Mouse (Mus musculus) embryonic facial prominence, embryonic 10.5 days (tissue): ENCODE data around the gene Arhgap23. TPM values are rescaled to one million over a fixed set of nuclear protein-coding genes. Genes with fewer than 3 reads are reported as not detected.

Experiments
- DNase-seq: peaks from one replicate; pipeline ENCODE4 v3.0.0-alpha.2; 2017; ENCODE audit warnings: low spot score
- H3K27ac ChIP-seq: fragments of 300-500 bp; sonication (generic); replicated peaks from 2 replicates; pipeline ENCODE4 v1.5.1; 2016; ENCODE audit warnings: mild to moderate bottlenecking
- H3K27me3 ChIP-seq: fragments of 300-500 bp; sonication (generic); replicated peaks from 2 replicates; pipeline ENCODE4 v1.6.1; 2016; ENCODE audit warnings: low read depth, mild to moderate bottlenecking; ENCODE audit not compliant: poor library complexity, severe bottlenecking
- H3K36me3 ChIP-seq: fragments of 300-500 bp; sonication (generic); replicated peaks from 2 replicates; pipeline ENCODE4 v1.6.1; 2016; ENCODE audit warnings: mild to moderate bottlenecking, moderate library complexity
- H3K4me1 ChIP-seq: fragments of 300-500 bp; sonication (generic); 2 replicates; pipeline ENCODE4 v1.6.1; 2016
- H3K4me3 ChIP-seq: fragments of 300-500 bp; sonication (generic); 2 replicates; pipeline ENCODE4 v1.5.1; 2016; ENCODE audit warnings: mild to moderate bottlenecking, moderate library complexity
- H3K9me3 ChIP-seq: fragments of 300-500 bp; sonication (generic); 2 replicates; pipeline ENCODE4 v1.6.1; 2016; ENCODE audit warnings: mild to moderate bottlenecking
- whole genome bisulfite sequencing: fragments of 180-500 bp; shearing (Covaris S2); methylation state at CpG from one replicate; pipeline ENCODE4 v1.1.7; 2016; 5-methylcytosine and 5-hydroxymethylcytosine counted together
- polyA plus RNA-seq: library from polyadenylated mRNA; unstranded; fragments of >200 nt; fragmentation: Nextera tagmentation; extraction: Ambion mirVana; gene quantifications from 2 replicates; pipeline ENCODE4 v1.2.1, GENCODE M21; 2016

The Arhgap23 gene
- polyA plus RNA-seq, 1 experiment from 2014 or later: 2.4 TPM

DNA sequence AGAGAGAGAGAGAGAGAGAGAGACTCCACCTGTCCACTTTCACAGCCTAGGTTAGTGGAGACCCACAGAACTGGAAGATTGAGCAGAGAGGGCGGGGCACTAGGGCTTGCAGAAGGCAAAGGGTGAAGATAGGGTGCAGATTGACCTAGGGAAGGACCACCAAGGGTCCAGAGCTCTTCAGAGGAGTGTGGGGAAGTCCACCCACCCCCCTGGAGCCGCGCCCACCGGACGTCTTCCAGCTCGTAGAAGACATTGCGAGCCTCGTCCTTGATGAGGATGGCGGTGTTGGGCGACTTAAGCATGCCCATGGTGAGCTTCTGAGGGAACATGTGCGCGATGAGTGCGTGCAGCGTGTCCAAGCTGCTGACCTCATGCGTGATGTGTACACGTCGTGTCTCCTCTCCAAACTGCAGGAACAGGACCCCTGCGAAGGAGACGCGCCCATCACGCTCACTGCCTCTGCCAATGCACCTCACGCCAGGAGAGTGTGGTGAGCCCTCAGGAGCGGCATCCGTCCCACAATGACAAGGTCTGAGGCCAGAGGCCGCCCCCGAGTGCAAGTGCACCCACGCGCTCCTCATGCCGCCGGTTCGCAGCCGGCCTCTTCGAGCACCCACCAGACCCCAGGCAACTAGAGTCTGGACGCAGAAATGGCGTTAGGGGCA, 120.9 kb downstream of the Arhgap23 start:
- H3K4me1 ChIP-seq: peaks cover 77% of the 10 kb centered on the region
- no peak overlapping the region for H3K27ac ChIP-seq
- 11% methylated on average over 35 of the region's 35 CpGs for WGBS
- DNase-seq: no peak
- H3K4me3 ChIP-seq: peak overlapping the region; percentile 61
- H3K27me3 ChIP-seq: peaks cover 99% of the 10 kb centered on the region
- H3K9me3 ChIP-seq: no peaks in the 10 kb centered on the region
- H3K36me3 ChIP-seq: no peaks in the 10 kb centered on the region

DNA sequence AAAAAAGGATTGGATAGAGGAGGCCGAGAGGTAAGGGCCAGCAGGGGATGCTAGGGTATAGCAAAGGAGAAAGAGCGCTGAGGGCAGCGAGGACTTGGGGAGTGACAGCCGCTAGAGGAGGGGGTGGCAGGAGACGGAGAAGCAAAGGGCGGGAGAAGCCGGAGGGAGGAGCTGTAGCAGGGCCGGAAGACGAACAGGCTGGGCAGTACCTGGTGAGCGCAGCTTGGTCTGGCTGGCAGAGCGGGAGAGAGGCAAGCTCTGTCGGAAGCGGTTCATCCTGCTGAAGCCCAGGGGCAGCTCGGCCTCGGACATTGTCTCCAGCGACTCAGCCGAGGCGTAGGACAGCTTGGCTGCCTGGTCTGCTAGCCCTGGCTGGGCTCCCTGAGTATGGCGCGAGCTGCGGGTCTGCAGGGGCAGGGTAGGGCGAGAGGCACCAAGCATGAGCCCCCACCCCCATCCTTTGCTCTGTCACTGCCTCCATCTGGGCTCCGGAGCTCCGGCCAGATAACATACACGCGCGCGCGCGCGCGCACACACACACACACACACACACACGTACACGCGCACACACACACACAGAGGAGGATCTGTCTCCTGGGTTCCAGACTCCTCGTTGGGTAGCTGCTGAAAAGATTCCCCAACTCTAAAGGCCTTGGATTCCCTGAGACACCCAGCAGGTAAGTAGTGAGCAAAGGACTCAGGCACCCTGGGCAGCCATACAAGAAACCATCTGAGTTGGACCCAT, 121.7 kb downstream of the Arhgap23 start:
- 1% methylated on average over 36 of the region's 36 CpGs for WGBS
- H3K27ac ChIP-seq: peak overlapping the region; percentile 49

DNA sequence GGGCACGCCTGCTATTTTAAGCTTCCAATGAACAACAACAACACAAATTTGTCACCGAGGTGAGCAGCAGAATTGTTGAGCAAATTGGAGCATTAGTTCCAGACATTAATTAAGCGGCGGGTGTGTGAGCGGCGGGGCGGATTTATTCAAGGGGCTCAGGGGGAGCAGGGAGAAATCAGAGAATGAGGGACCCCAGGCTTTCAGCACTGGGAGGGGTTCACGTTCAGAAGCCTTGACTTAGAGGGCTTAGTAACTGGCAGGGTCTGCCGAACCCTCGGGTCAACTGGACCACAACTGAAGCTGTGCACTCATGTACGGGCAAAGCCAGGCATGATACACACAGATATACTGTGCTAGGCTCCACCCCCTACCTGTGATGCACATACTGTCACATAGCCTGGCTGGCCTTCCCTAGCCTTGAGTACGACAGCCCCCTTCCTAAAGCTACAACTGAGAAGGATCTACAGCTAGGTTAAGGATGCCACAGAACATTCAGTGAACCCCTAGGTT, 122.3 kb downstream of the Arhgap23 start:
- 19% methylated on average over 12 of the region's 12 CpGs for WGBS
- H3K4me3 ChIP-seq: peak overlapping the region; percentile 61
- no peaks in the 10 kb centered on the region for H3K36me3 ChIP-seq
- H3K27ac ChIP-seq: no peak overlapping the region
- H3K4me1 ChIP-seq: peaks cover 73% of the 10 kb centered on the region
- DNase-seq: no peak
- H3K9me3 ChIP-seq: no peaks in the 10 kb centered on the region
- H3K27me3 ChIP-seq: peaks cover 99% of the 10 kb centered on the region

More for the DNA sequence above, 121.7 kb downstream of the Arhgap23 start:
- no peaks in the 10 kb centered on the region for H3K9me3 ChIP-seq
- DNase-seq: peak; percentile 73
- peaks cover 99% of the 10 kb centered on the region for H3K27me3 ChIP-seq
- peaks cover 73% of the 10 kb centered on the region for H3K4me1 ChIP-seq
- H3K36me3 ChIP-seq: no peaks in the 10 kb centered on the region
- H3K4me3 ChIP-seq: peak overlapping the region; percentile 61

DNA sequence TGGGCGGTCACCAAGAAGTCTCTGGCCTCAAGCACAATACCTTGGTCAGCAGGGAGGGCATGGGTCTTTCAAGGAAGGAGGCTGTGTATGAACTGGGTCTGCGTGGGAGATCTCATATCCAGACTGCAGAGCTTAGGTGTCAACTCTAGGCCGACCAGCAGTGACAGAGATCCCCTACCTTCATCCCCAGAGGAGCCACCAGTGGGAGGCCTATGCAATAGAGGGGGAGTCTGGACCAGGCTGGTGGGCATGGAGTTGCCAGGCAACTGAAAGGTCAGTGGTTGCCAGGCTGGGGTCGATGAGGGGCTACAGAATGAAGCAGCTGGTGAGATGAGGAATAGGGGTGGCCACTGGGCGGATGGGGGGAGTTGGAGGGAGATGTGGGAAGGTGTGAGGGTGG, 124.3 kb downstream of the Arhgap23 start:
- no peak for DNase-seq
- no peaks in the 10 kb centered on the region for H3K36me3 ChIP-seq
- H3K27me3 ChIP-seq: peaks cover 99% of the 10 kb centered on the region
- no peak overlapping the region for H3K27ac ChIP-seq
- H3K4me3 ChIP-seq: no peak overlapping the region
- peaks cover 69% of the 10 kb centered on the region for H3K4me1 ChIP-seq
- 82% methylated on average over 5 of the region's 5 CpGs for WGBS
- H3K9me3 ChIP-seq: no peaks in the 10 kb centered on the region

DNA sequence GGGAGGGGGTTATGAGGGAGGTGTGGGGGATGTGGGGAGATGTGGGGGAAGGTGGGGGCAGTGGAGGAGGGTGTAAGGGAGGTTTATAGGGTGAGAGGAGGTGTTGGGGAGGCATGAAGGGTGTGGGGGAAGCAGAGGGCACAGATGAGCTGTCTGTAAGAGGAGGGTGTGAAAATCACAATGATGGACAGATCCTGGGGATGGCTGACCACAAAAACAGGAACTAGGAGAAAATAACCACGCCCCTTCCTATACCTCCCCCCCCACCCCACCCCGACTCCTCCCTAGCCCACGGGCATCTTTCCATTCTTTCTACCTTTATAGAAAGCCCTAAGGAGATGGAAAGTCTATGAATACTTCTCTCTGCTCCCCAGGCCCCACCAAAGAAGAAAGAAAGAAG, 124.8 kb downstream of the Arhgap23 start:
- 72% methylated on average over 3 of the region's 3 CpGs for WGBS
- Histone ChIP-seq H3K4me1 (peaks cover 63% of the 10 kb centered on the region), H3K27me3 (peaks cover 99% of the 10 kb centered on the region), H3K36me3 (no peaks in the 10 kb centered on the region), H3K27ac (no peak overlapping the region), H3K4me3 (no peak overlapping the region), H3K9me3 (no peaks in the 10 kb centered on the region)
- no peak for DNase-seq

DNA sequence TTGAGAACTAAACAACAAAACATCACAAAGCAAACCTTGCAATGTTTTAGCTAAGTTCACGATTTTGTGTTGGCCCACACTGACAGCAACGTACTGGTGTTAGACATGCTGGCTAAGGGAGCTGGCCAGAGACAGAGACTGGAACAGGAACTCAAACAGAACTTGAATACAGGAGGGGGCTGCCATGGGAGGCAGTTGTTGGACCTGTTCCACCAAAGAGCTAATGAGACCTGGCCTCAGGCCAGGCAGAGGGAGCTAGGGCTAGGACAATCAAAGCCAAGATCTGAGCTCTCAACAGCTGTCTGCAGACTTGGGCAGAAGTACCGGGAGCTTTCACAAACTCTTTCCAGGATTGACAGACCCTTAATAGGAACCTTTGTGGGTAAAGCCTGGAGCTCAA, 125.3 kb downstream of the Arhgap23 start:
- no peaks in the 10 kb centered on the region for H3K9me3 ChIP-seq
- no peak for DNase-seq
- no peak overlapping the region for H3K4me3 ChIP-seq
- WGBS: 61% methylated on average over 3 of the region's 3 CpGs
- peaks cover 61% of the 10 kb centered on the region for H3K4me1 ChIP-seq
- peaks cover 99% of the 10 kb centered on the region for H3K27me3 ChIP-seq
- no peaks in the 10 kb centered on the region for H3K36me3 ChIP-seq
- no peak overlapping the region for H3K27ac ChIP-seq

DNA sequence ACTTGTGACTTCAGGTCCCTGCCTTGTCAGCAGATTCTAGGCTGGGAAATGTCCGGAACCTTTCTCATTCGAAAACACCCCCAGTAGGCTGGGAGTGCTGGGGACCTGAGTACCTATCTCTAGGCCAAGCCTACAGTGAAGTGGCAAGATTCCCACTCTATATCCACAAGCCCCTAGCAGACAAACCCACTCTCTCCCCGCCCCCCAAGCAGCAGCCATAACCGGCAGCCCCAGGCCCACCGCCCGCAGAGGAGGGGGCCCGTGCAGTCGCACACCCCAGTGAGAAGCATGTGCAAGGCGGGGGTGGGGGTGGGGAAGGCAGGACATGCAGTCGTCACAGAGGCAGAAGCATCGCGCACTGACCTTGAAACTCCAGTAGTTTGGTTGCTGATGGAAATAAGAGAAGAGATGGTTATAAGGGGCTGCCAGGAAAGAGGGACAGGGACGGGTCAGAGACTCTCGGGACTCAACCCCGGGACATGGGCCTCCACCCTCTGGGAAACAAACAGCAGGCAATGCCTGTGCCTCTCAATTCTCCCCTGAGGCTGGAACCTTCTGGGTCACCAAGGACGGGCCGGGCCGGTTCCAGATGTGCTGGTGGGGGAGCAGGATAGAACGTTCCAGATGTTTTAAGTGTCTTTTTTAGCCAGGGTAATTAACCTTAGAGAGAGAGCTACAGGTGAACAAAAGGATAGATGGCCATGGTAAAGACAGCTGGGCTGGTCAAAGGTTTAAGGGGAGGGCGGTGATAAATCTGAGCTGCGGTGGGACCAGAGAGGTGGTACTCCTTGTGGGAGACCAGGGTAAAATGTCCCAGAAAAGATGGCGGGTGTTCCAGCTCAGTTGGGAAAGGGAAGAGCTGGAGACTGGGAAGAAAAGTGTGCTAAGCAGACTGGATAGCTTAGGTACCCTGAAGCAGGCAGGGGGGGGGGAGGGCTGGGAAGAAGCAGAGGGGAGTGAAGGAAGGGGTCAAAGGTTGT, 127.1 kb downstream of the Arhgap23 start:
- peaks cover 99% of the 10 kb centered on the region for H3K27me3 ChIP-seq
- H3K4me3 ChIP-seq: no peak overlapping the region
- H3K36me3 ChIP-seq: no peaks in the 10 kb centered on the region
- no peak for DNase-seq
- H3K4me1 ChIP-seq: peaks cover 63% of the 10 kb centered on the region
- H3K27ac ChIP-seq: no peak overlapping the region
- WGBS: 69% methylated on average over 22 of the region's 22 CpGs
- H3K9me3 ChIP-seq: no peaks in the 10 kb centered on the region

DNA sequence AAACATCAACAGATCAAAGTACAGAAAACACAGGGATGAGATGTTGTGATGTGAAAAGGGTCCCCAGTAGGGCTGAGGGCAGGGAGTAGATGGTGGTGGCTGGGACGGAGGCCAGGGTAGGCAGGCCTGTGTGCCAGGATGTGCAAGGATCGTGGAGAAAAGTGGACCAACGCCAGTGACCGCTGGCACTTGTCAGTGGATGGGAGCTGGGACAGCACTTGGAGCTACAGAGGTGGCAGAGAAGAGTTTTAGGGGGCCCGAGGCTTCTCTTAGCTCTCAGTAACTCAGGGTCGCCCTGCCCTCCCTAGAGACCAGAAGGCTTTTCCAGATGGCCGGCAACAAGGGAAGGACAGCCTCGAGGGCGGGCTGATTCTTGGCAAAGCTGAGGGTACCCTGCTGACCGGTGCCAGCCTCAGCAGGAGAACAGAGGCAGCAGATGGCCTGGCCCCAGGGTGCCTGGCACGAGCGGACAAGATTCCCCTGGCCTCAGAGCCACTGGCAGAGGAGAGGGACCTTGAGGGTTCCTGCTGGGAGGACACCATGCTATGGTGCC, 127.9 kb downstream of the Arhgap23 start:
- Histone ChIP-seq H3K4me3 (no peak overlapping the region), H3K9me3 (no peaks in the 10 kb centered on the region), H3K36me3 (no peaks in the 10 kb centered on the region), H3K4me1 (peaks cover 68% of the 10 kb centered on the region), H3K27me3 (peaks cover 99% of the 10 kb centered on the region), H3K27ac (peak overlapping the region; percentile 30)
- DNase-seq: no peak
- WGBS: 64% methylated on average over 12 of the region's 12 CpGs

DNA sequence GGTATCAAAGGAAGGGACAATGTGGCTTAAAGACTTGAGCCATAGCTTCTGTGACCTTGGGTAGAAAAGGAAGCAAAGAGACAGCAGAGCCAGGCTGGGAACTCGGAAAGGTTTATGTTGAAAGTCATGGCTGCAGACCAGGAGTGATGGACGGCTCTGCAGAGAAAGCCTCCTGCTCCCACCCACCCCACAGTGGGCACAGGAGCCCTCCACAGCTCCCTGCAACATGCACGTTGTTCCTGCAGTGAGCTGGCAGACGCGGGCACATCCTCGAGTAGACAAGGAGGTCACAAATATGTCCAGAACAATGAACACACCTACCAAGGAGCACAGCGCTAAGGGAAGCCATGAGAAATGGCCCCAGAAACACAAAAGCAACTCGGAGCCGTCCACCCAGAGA, 128.6 kb downstream of the Arhgap23 start:
- 83% methylated on average over 9 of the region's 9 CpGs for WGBS
- Histone ChIP-seq H3K36me3 (no peaks in the 10 kb centered on the region), H3K4me3 (no peak overlapping the region), H3K9me3 (no peaks in the 10 kb centered on the region), H3K27ac (no peak overlapping the region), H3K4me1 (peaks cover 72% of the 10 kb centered on the region), H3K27me3 (peaks cover 99% of the 10 kb centered on the region)
- DNase-seq: no peak

DNA sequence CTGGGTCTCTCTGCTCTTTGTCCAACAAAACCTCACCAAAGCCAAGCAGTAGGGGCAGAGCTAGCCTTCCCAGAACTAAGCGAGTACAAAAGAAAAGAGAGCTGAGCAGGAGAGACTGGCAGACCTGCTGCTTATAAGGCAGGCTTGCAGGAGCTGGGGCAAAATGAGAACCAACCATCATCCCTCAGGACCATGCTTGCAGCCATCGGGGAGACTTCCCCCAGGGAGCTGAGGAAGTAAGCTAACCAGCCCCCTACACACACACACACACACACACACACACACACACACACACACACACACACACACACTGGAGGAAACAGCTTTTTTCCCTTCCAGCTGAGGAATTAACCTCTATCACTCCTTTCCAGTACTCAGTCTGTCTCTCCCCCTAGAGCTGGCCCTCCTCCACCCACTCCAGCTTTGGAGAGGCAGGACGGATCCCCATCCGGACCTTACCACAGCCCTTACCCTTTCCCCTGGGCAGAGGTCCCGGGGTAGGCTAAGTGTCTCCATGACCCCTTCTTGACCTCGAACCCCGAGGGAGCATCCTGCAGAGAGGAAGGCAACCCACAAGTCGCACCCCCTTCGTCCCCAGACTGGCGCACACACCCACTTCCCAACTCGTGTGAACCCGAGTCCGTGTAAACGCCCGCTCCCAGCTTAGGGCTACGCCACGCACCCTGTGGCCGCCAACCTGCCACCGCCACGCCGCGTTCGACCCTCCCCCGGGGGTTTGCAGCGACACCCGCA, 130.7 kb downstream of the Arhgap23 start:
- Histone ChIP-seq H3K36me3 (no peaks in the 10 kb centered on the region), H3K27ac (peak overlapping the region; percentile 83), H3K4me3 (peak overlapping the region; percentile 81), H3K4me1 (peaks cover 70% of the 10 kb centered on the region), H3K27me3 (peaks cover 100% of the 10 kb centered on the region), H3K9me3 (no peaks in the 10 kb centered on the region)
- 2% methylated on average over 26 of the region's 26 CpGs for WGBS
- DNase-seq: no peak

DNA sequence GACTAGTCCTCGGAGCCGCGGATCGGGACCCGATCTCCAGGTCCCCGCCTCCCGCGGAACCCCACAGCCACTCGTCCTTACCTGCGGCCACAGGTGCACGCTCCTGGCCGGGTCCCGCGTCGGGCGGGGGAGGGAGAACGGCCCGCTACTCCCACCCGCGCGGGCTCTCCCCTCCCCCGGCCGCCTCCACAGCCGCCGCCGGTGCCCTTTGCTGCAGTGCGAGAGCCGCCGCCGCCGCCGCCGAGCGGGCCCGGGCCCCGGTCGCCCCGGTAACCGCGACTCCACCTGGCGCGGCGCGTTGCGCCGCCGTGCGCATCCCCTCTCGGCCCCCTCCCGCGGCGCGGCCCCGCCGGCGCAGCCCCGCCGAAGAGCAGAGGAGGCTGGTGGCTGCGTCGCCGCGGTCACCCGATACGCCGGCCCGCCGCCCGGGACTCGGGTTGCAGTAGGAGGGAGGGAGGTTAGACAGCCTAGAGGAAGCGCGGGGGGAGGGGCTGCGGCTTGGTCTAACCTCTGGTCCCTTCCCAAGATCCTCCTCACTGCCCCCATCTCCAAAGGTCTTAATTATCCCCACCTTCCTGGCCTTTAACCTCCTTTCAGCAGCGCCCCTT, 131.6 kb downstream of the Arhgap23 start:
- Histone ChIP-seq H3K9me3 (no peaks in the 10 kb centered on the region), H3K27me3 (peaks cover 100% of the 10 kb centered on the region), H3K27ac (peak overlapping the region; percentile 83), H3K4me3 (peak overlapping the region; percentile 81), H3K4me1 (peaks cover 74% of the 10 kb centered on the region), H3K36me3 (no peaks in the 10 kb centered on the region)
- peak; percentile 90 for DNase-seq
- WGBS: under 1% methylated on average over 59 of the region's 73 CpGs
